Mouse (Mus musculus) CH12.LX (cell line): Measurements from ENCODE around the gene Tmem9. TPM values are rescaled to one million over a fixed set of nuclear protein-coding genes. Genes with fewer than 3 reads are reported as not detected.

ENCODE experiments used
- DNase-seq: peaks from one replicate; pipeline ENCODE4 v3.0.0-alpha.2; 2013; ENCODE audit errors: extremely low read depth
- H3K27ac ChIP-seq: 2 replicates; pipeline ENCODE4 v1.5.1; 2012; ENCODE audit warnings: low read depth, mild to moderate bottlenecking, control low read depth, moderate library complexity; ENCODE audit not compliant: insufficient read depth
- H3K27me3 ChIP-seq: replicated peaks from 2 replicates; pipeline ENCODE3; 2012; ENCODE audit warnings: inconsistent platforms
- H3K36me3 ChIP-seq, 2 experiments: replicated peaks in 1 of 2; 2 replicates each; pipeline versions ENCODE3 to v1.6.1; 2012; ENCODE audit warnings: inconsistent platforms in 1 of 2, low read length in 1 of 2, mild to moderate bottlenecking in 1 of 2, mixed read lengths in 1 of 2, moderate library complexity in 1 of 2; ENCODE audit not compliant: control insufficient read depth in 1 of 2, insufficient read depth in 1 of 2
- H3K4me1 ChIP-seq, 2 experiments: 2 replicates each; pipeline ENCODE4 v1.6.1; 2012; ENCODE audit warnings: inconsistent platforms in 1 of 2, moderate library complexity in 1 of 2; ENCODE audit not compliant: insufficient read depth in 2 of 2, control insufficient read depth in 1 of 2
- H3K4me2 ChIP-seq: 2 replicates; pipeline ENCODE4 v1.6.1; 2012; ENCODE audit warnings: low read depth, mild to moderate bottlenecking, control low read depth; ENCODE audit not compliant: poor library complexity, insufficient read depth, severe bottlenecking
- H3K4me3 ChIP-seq, 3 experiments: fragments of 150-350 bp in 1 of 3; sonication (generic) in 1 of 3; replicated peaks in 1 of 3; 2 replicates each; pipeline versions ENCODE3 to v1.5.1; 2011 to 2012; ENCODE audit warnings: low read depth in 2 of 3, low read length in 2 of 3, mild to moderate bottlenecking in 2 of 3, moderate library complexity in 2 of 3, control low read depth in 1 of 3, improper control_type of control experiment in 1 of 3, inconsistent platforms in 1 of 3, mixed read lengths in 1 of 3; ENCODE audit not compliant: poor library complexity in 1 of 3
- H3K79me2 ChIP-seq: replicated peaks from 2 replicates; pipeline ENCODE4 v1.6.1; 2012; ENCODE audit warnings: mild to moderate bottlenecking, moderate library complexity; ENCODE audit not compliant: control insufficient read depth, poor library complexity, insufficient read depth, severe bottlenecking; ENCODE audit errors: extremely low read depth
- H3K9ac ChIP-seq: 2 replicates; pipeline ENCODE4 v1.6.1; 2012; ENCODE audit warnings: low read depth, mild to moderate bottlenecking, control low read depth, moderate library complexity; ENCODE audit not compliant: insufficient read depth
- H3K9me3 ChIP-seq: replicated peaks from 2 replicates; pipeline ENCODE3; 2012; ENCODE audit warnings: low read length, inconsistent platforms, mixed read lengths
- BHLHE40 ChIP-seq: IDR thresholded peaks from 2 replicates; pipeline ENCODE4 v1.6.1; 2011; ENCODE audit warnings: mild to moderate bottlenecking, low read depth, low read length, improper control_type of control experiment
- CHD1 ChIP-seq: IDR thresholded peaks from 2 replicates; pipeline ENCODE4 v1.6.1; 2012; ENCODE audit warnings: low read depth, low read length, improper control_type of control experiment, inconsistent platforms
- CHD2 ChIP-seq: IDR thresholded peaks from 2 replicates; pipeline ENCODE4 v1.6.1; 2011; ENCODE audit warnings: low read length, improper control_type of control experiment
- CTCF ChIP-seq, 2 experiments: IDR thresholded peaks in 1 of 2; conservative IDR thresholded peaks in 1 of 2; 2 replicates each; pipeline ENCODE4 v1.5.1; 2011 to 2012; ENCODE audit warnings: low read depth in 2 of 2, low read length in 2 of 2, improper control_type of control experiment in 1 of 2, inconsistent platforms in 1 of 2, mild to moderate bottlenecking in 1 of 2, moderate library complexity in 1 of 2
- EP300 ChIP-seq: IDR thresholded peaks from 2 replicates; pipeline ENCODE4 v1.6.1; 2011; ENCODE audit warnings: low read length, improper control_type of control experiment
- GABPA ChIP-seq: IDR thresholded peaks from 2 replicates; pipeline ENCODE4 v1.6.1; 2012; ENCODE audit warnings: low read depth, low read length, improper control_type of control experiment, inconsistent platforms; ENCODE audit not compliant: insufficient replicate concordance
- IRF4 ChIP-seq: IDR thresholded peaks from 2 replicates; pipeline ENCODE4 v1.6.1; 2014; ENCODE audit warnings: low read depth, mild to moderate bottlenecking, inconsistent platforms, low read length, improper control_type of control experiment
- JUN ChIP-seq: IDR thresholded peaks from 2 replicates; pipeline ENCODE4 v1.6.1; 2011; ENCODE audit warnings: low read depth, mild to moderate bottlenecking, low read length, improper control_type of control experiment, moderate library complexity; ENCODE audit not compliant: insufficient read depth
- JUND ChIP-seq: conservative IDR thresholded peaks from 2 replicates; pipeline ENCODE4 v1.6.1; 2011; ENCODE audit warnings: low read depth, low read length, improper control_type of control experiment
- KAT2A ChIP-seq: IDR thresholded peaks from 2 replicates; pipeline ENCODE4 v1.6.1; 2012; ENCODE audit warnings: low read length, improper control_type of control experiment, inconsistent platforms; ENCODE audit not compliant: insufficient replicate concordance
- MAZ ChIP-seq: IDR thresholded peaks from 2 replicates; pipeline ENCODE4 v1.6.1; 2012; ENCODE audit warnings: low read depth, mild to moderate bottlenecking, inconsistent platforms, low read length, improper control_type of control experiment, moderate library complexity
- MEF2A ChIP-seq: IDR thresholded peaks from 2 replicates; pipeline ENCODE4 v1.6.1; 2014; ENCODE audit warnings: low read depth, mild to moderate bottlenecking, inconsistent platforms, low read length, improper control_type of control experiment, borderline replicate concordance
- PAX5 ChIP-seq: IDR thresholded peaks from 2 replicates; pipeline ENCODE4 v1.6.1; 2012; ENCODE audit warnings: low read length, inconsistent platforms, mixed read lengths
- RAD21 ChIP-seq: IDR thresholded peaks from 2 replicates; pipeline ENCODE4 v1.6.1; 2011; ENCODE audit warnings: low read depth, mild to moderate bottlenecking, low read length, improper control_type of control experiment, moderate library complexity
- SMC3 ChIP-seq: IDR thresholded peaks from 2 replicates; pipeline ENCODE4 v1.6.1; 2011; ENCODE audit warnings: low read depth, low read length, improper control_type of control experiment
- TBP ChIP-seq: conservative IDR thresholded peaks from 2 replicates; pipeline ENCODE4 v1.6.1; 2011; ENCODE audit warnings: low read depth, low read length, improper control_type of control experiment
- UBTF ChIP-seq: IDR thresholded peaks from 2 replicates; pipeline ENCODE4 v1.6.1; 2012; ENCODE audit warnings: low read depth, mild to moderate bottlenecking, inconsistent platforms, low read length, improper control_type of control experiment, moderate library complexity
- USF2 ChIP-seq: conservative IDR thresholded peaks from 2 replicates; pipeline ENCODE4 v1.6.1; 2011; ENCODE audit warnings: low read depth, low read length, improper control_type of control experiment
- ZNF384 ChIP-seq: IDR thresholded peaks from 2 replicates; pipeline ENCODE4 v1.6.1; 2012; ENCODE audit warnings: low read depth, low read length, improper control_type of control experiment, inconsistent platforms
- dilution Hi-C: fragments of 300-500 bp; cut with MboI; formaldehyde crosslinking; loops from 2 replicates; pipeline ENCODE4 v1.14.3; 2020; ENCODE audit warnings: low sequenced_read_pairs; ENCODE audit not compliant: extremely low pct_unique_long_range_greater_than_20kb, extremely low pct_ligation_motif_present
- in situ Hi-C: fragments of 300-500 bp; cut with MboI; formaldehyde crosslinking; loops from 3 replicates; pipeline ENCODE4 v1.14.3; 2019; ENCODE audit warnings: low sequenced_read_pairs, low pct_ligation_motif_present, low pct_unique_long_range_greater_than_20kb, mixed read lengths
- polyA plus RNA-seq: library from polyadenylated mRNA; unstranded; fragments of >175 nt; gene quantifications from 2 replicates; pipeline ENCODE4 v1.2.1, GENCODE M21; 2012; ENCODE audit warnings: low read depth; ENCODE audit not compliant: insufficient read length
- total RNA-seq, 2 experiments: library from RNA; depleted of rRNA; stranded (reverse); fragments of 300-350 nt in 1 of 2; fragments of >200 nt in 1 of 2; gene quantifications; 2 replicates each; pipeline ENCODE4 v1.2.3; 2012 to 2014

The Tmem9 gene
- total and polyA plus RNA-seq, 3 experiments, result 22.2 to 28.2 (median 23.9) TPM

GRCm38 (mm10) chr1:136051013-136051315 is 43.0 kb downstream of the Tmem9 start:
- no peak for DNase-seq
- Histone ChIP-seq H3K9ac (no peak overlapping the region), H3K79me2 (no peaks in the 10 kb centered on the region), H3K4me3 (no peak overlapping the region), H3K4me2 (no peak overlapping the region), H3K4me1 (no peaks in the 10 kb centered on the region), H3K9me3 (no peaks in the 10 kb centered on the region), H3K36me3 (no peaks in the 10 kb centered on the region), H3K27me3 (peaks cover 52% of the 10 kb centered on the region), H3K27ac (no peak overlapping the region)
- in situ Hi-C loops (no loop called here), dilution Hi-C loops (no loop called here)
- no peak for TF ChIP-seq KAT2A
- TF ChIP-seq CHD2, result no peak
- no peak for TF ChIP-seq TBP
- no peak for TF ChIP-seq SMC3
- no peak for TF ChIP-seq JUN
- TF ChIP-seq PAX5, result no peak
- no peak for TF ChIP-seq MEF2A
- TF ChIP-seq IRF4, result no peak
- TF ChIP-seq JUND, result no peak
- TF ChIP-seq BHLHE40, result no peak
- no peak for TF ChIP-seq USF2
- TF ChIP-seq GABPA, result no peak
- no peak for TF ChIP-seq CHD1
- no peak for TF ChIP-seq UBTF
- TF ChIP-seq EP300, result no peak

- dilution Hi-C loops, result no loop called here
- in situ Hi-C loops, result no loop called here
- Histone ChIP-seq H3K4me3 (no peak overlapping the region), H3K36me3 (no peaks in the 10 kb centered on the region), H3K9ac (no peak overlapping the region), H3K4me2 (no peak overlapping the region), H3K4me1 (no peaks in the 10 kb centered on the region), H3K9me3 (no peaks in the 10 kb centered on the region), H3K79me2 (no peaks in the 10 kb centered on the region), H3K27me3 (peaks cover 51% of the 10 kb centered on the region), H3K27ac (no peak overlapping the region)
- no peak for TF ChIP-seq MAZ
- TF ChIP-seq RAD21, result peak; percentile 53
- TF ChIP-seq CTCF (conservative IDR thresholded peaks at IDR 0.05 in 1 of 2, IDR thresholded peaks at IDR 0.05 in 1 of 2; ENCODE audit: low read depth in 2 of 2, low read length in 2 of 2), result peak in 1 of 2 experiments; percentile 61; a peak in 2 of 4 replicates
- no peak for TF ChIP-seq ZNF384
- TF ChIP-seq SMC3, result peak; percentile 55
- peak; percentile 20 for DNase-seq
These were observed 43.5 kb downstream of the Tmem9 start for GRCm38 (mm10) chr1:136051465-136051864.
